Mouse (Mus musculus) neural tube, embryonic 14.5 days (tissue): ENCODE data around the gene 1700022I11Rik. TPM values are rescaled to one million over a fixed set of nuclear protein-coding genes. Genes with fewer than 3 reads are reported as not detected.

Source experiments
- ATAC-seq: fragments of 200-750 bp; cut with Nextera tagmentation; 2 replicates; pipeline ENCODE4 v1.8.0; 2017; ENCODE audit warnings: low read depth, mild to moderate bottlenecking, moderate TSS enrichment, moderate library complexity
- H3K27ac ChIP-seq: fragments of 300-500 bp; sonication (generic); 2 replicates; pipeline ENCODE4 v1.5.1; 2014; ENCODE audit warnings: low read depth, mild to moderate bottlenecking, control low read depth, low read length, moderate library complexity, mixed read lengths
- H3K27me3 ChIP-seq: fragments of 300-500 bp; sonication (generic); 2 replicates; pipeline ENCODE4 v1.6.1; 2014; ENCODE audit warnings: low read length; ENCODE audit not compliant: control insufficient read depth, insufficient read depth
- H3K36me3 ChIP-seq: fragments of 300-500 bp; sonication (generic); 2 replicates; pipeline ENCODE4 v1.6.1; 2014; ENCODE audit warnings: low read length, mixed read lengths; ENCODE audit not compliant: control insufficient read depth, insufficient read depth
- H3K4me1 ChIP-seq: fragments of 300-500 bp; sonication (generic); 2 replicates; pipeline ENCODE4 v1.6.1; 2014; ENCODE audit warnings: low read length; ENCODE audit not compliant: control insufficient read depth, insufficient read depth
- H3K4me2 ChIP-seq: fragments of 300-500 bp; sonication (generic); 2 replicates; pipeline ENCODE4 v1.6.1; 2014; ENCODE audit warnings: mild to moderate bottlenecking, low read depth, low read length, control low read depth
- H3K4me3 ChIP-seq: fragments of 300-500 bp; sonication (generic); 2 replicates; pipeline ENCODE4 v1.5.1; 2014; ENCODE audit warnings: low read depth, low read length, control low read depth, mixed read lengths
- H3K9ac ChIP-seq: fragments of 300-500 bp; sonication (generic); replicated peaks from 2 replicates; pipeline ENCODE4 v1.6.1; 2014; ENCODE audit warnings: low read depth, mild to moderate bottlenecking, control low read depth, low read length, mixed read lengths
- H3K9me3 ChIP-seq: fragments of 300-500 bp; sonication (generic); 2 replicates; pipeline ENCODE4 v1.6.1; 2016; ENCODE audit warnings: low read length; ENCODE audit not compliant: control insufficient read depth
- WGBS: fragments of 180-500 bp; shearing (Covaris S2); extraction: QIAGEN DNeasy Blood & Tissue Kit; methylation state at CpG from one replicate; pipeline ENCODE4 v1.1.7; 2014; 5-methylcytosine and 5-hydroxymethylcytosine counted together
- polyA plus RNA-seq: library from polyadenylated mRNA; unstranded; fragments of >200 nt; fragmentation: Nextera tagmentation; extraction: Ambion mirVana; gene quantifications from 2 replicates; pipeline ENCODE4 v1.2.1, GENCODE M21; 2014

1700022I11Rik gene
- polyA plus RNA-seq, 1 experiment from 2014 or later = 1.1 TPM

GRCm38 (mm10) chr4:42949051-42949675 is 20.2 kb upstream of the 1700022I11Rik start:
- Histone ChIP-seq H3K4me1 (peaks cover 59% of the 10 kb centered on the region), H3K4me3 (peak overlapping the region; percentile 78), H3K4me2 (peak overlapping the region; percentile 98), H3K27ac (peak overlapping the region; percentile 97), H3K9me3 (no peaks in the 10 kb centered on the region), H3K36me3 (0 out of 2 replicates have a peak, but pooled peaks cover 3% of the 10 kb centered on the region), H3K9ac (0 out of 2 replicates have a peak overlapping the region, but pooled peaks have one; percentile 12), H3K27me3 (no peaks in the 10 kb centered on the region)
- no peak for ATAC-seq
- 11% methylated on average over 14 of the region's 14 CpGs for WGBS

GRCm38 (mm10) chr4:42949676-42950051 is 19.7 kb upstream of the 1700022I11Rik start, which contains the start of gene Dnajb5:
Gene Dnajb5 (plus strand): TSS chr4:42949814.
- Histone ChIP-seq H3K36me3 (peaks cover 6% of the 10 kb centered on the region), H3K9ac (peak within 1 kb of the TSS; percentile 98), H3K9me3 (no peaks in the 10 kb centered on the region), H3K27me3 (no peaks in the 10 kb centered on the region), H3K4me3 (peak within 1 kb of the TSS; percentile 78), H3K4me2 (peak within 1 kb of the TSS; percentile 98), H3K4me1 (peaks cover 62% of the 10 kb centered on the region), H3K27ac (peak within 1 kb of the TSS; percentile 97)
- WGBS = under 1% methylated on average over 35 of the region's 39 CpGs
- peak; percentile 94 for ATAC-seq

GRCm38 (mm10) chr4:42950065-42950558 is 19.3 kb upstream of the 1700022I11Rik start:
- Histone ChIP-seq H3K27me3 (no peaks in the 10 kb centered on the region), H3K4me1 (peaks cover 66% of the 10 kb centered on the region), H3K36me3 (peaks cover 9% of the 10 kb centered on the region), H3K4me3 (peak overlapping the region; percentile 78), H3K4me2 (peak overlapping the region; percentile 98), H3K27ac (peak overlapping the region; percentile 97), H3K9me3 (no peaks in the 10 kb centered on the region), H3K9ac (peak overlapping the region; percentile 98)
- peak; percentile 60 for ATAC-seq
- 3% methylated on average over 9 of the region's 27 CpGs for WGBS

- 50% methylated on average over 11 of the region's 11 CpGs for WGBS
- H3K4me1 ChIP-seq = peaks cover 61% of the 10 kb centered on the region
- H3K4me2 ChIP-seq = peak overlapping the region; percentile 98
- H3K27ac ChIP-seq = peak overlapping the region; percentile 97
- no peaks in the 10 kb centered on the region for H3K9me3 ChIP-seq
- no peaks in the 10 kb centered on the region for H3K27me3 ChIP-seq
- H3K4me3 ChIP-seq = peak overlapping the region; percentile 78
- ATAC-seq = no peak
- peak overlapping the region; percentile 98 for H3K9ac ChIP-seq
- H3K36me3 ChIP-seq = peaks cover 18% of the 10 kb centered on the region
Observed at GRCm38 (mm10) chr4:42951206-42952195, 17.9 kb upstream of the 1700022I11Rik start.

- Histone ChIP-seq H3K4me2 (peak overlapping the region; percentile 98), H3K27ac (peak overlapping the region; percentile 97), H3K9ac (peak overlapping the region; percentile 33; the same call in 1 of the 2 replicates), H3K27me3 (no peaks in the 10 kb centered on the region), H3K4me1 (peaks cover 51% of the 10 kb centered on the region), H3K36me3 (peaks cover 29% of the 10 kb centered on the region), H3K9me3 (no peaks in the 10 kb centered on the region), H3K4me3 (peak overlapping the region; percentile 78)
- ATAC-seq = no peak
- WGBS = 81% methylated on average over 7 of the region's 7 CpGs
Observed at GRCm38 (mm10) chr4:42952563-42952962, 16.8 kb upstream of the 1700022I11Rik start.

GRCm38 (mm10) chr4:42953435-42954094 is 15.8 kb upstream of the 1700022I11Rik start:
- no peaks in the 10 kb centered on the region for H3K27me3 ChIP-seq
- peak overlapping the region; percentile 98 for H3K4me2 ChIP-seq
- peak overlapping the region; percentile 33; the same call in 1 of the 2 replicates for H3K9ac ChIP-seq
- H3K9me3 ChIP-seq = no peaks in the 10 kb centered on the region
- peaks cover 45% of the 10 kb centered on the region for H3K4me1 ChIP-seq
- WGBS = 10% methylated on average over 10 of the region's 10 CpGs
- peaks cover 35% of the 10 kb centered on the region for H3K36me3 ChIP-seq
- H3K27ac ChIP-seq = peak overlapping the region; percentile 68
- H3K4me3 ChIP-seq = peak overlapping the region; percentile 25
- ATAC-seq = peak; percentile 4; the same call in 1 of the 2 replicates

- peak overlapping the region; percentile 68; the same call in 1 of the 2 replicates for H3K27ac ChIP-seq
- 0 out of 2 replicates have a peak overlapping the region, but pooled peaks have one; percentile 28 for H3K9ac ChIP-seq
- 7% methylated on average over 10 of the region's 10 CpGs for WGBS
- no peak for ATAC-seq
- H3K36me3 ChIP-seq = peaks cover 35% of the 10 kb centered on the region
- peaks cover 39% of the 10 kb centered on the region for H3K4me1 ChIP-seq
- peak overlapping the region; percentile 98 for H3K4me2 ChIP-seq
- no peaks in the 10 kb centered on the region for H3K27me3 ChIP-seq
- no peak overlapping the region for H3K4me3 ChIP-seq
- H3K9me3 ChIP-seq = no peaks in the 10 kb centered on the region
Observed at GRCm38 (mm10) chr4:42954297-42954696, 15.1 kb upstream of the 1700022I11Rik start.

GRCm38 (mm10) chr4:42955200-42955599 is 14.2 kb upstream of the 1700022I11Rik start:
- no peak overlapping the region for H3K9ac ChIP-seq
- H3K27me3 ChIP-seq = no peaks in the 10 kb centered on the region
- H3K27ac ChIP-seq = no peak overlapping the region
- peaks cover 39% of the 10 kb centered on the region for H3K4me1 ChIP-seq
- no peak for ATAC-seq
- peaks cover 35% of the 10 kb centered on the region for H3K36me3 ChIP-seq
- no peak overlapping the region for H3K4me3 ChIP-seq
- 93% methylated on average over 3 of the region's 3 CpGs for WGBS
- H3K9me3 ChIP-seq = no peaks in the 10 kb centered on the region
- no peak overlapping the region for H3K4me2 ChIP-seq
